Mouse (Mus musculus): ENCODE data around the gene Syap1.
"Not testable (repeated sequence)": the region's sequence is repeated elsewhere in the genome, so short reads cannot be mapped to it uniquely, and the experiment has no call there.

Syap1 gene

DNA sequence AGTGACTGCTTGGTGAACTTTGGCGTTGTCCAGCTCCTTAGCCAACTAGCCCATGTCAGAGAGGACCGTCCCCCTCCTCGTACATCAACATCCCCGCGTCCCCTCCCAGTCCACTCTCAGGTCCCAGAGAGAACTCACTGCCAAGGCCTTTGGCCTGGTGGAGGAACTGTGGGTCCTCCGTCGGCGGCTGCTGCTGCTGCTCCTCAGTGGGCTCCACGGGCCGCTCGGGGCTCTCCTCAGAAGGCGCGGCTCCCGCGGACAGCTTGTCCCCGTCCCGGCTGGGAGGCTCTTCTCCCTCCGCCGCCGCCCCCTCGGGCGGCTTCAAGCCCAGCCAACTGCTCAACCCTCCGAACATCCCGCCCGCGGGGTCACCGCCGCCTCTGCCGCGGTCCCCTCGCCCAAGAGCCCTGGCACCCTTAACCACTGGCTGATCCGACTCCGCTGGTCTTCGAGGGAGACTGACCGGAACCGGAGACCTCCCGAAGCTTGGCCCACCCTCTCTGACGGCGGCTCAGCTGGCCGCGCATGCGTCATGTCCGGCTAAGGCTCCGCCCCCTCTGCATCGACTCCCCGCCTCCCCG lies at the start of gene Syap1:
Gene Syap1, minus strand, starts transcription at position 517 of the 581 bp plus-strand sequence.
- DNase-seq (ENCODE audit: low spot score), result peak; percentile 67

DNA sequence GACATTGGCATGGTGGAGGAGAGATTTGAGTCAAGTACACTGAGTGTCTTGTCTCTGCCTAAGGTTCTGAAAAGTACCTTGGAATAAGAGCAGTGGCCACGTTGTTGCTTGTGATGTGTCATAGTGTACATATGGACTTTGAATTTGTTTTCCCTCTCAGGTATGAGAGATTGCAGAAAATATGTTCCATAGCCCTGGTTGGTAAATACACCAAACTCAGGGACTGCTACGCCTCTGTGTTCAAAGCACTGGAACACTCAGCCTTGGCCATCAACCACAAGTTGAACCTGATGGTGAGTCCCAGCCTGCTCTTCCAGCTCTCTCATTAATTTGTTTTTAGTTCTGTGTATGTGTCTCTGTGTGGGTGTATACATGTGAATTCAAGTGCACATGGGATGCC lies 43.2 kb upstream of the Syap1 start:
- no peak for DNase-seq (ENCODE audit: low spot score)

DNA sequence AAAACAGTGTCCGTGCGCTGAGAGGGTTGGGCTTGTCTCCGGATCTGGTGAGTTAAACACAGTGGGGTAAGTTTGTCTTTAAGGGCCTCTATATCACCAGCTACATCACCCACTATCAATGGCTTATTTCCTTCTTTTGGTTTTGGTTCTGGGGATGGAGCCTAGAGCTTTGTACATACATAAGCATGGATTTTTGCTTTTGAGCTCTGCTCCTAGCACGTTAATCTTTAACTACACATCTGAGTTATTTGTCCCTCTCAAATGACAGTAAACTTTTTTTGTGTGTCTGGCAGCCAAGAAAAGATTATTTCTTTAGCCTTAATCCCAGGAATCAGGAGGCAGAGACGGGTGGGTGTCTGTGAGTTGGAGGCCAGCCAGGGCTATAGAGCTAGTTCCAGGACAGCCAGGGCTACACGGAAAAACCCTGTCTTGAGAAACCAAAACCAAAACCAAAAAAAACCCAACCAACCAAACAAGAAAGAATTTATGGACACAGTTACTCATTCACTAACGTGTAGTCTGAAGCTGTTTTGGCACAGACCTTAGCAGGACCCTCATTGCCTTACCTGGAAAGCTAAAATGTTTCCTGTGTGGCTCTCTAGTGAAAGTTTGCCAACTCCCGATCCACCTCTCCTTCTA lies 33.4 kb upstream of the Syap1 start:
- DNase-seq (ENCODE audit: low spot score), result no peak

DNA sequence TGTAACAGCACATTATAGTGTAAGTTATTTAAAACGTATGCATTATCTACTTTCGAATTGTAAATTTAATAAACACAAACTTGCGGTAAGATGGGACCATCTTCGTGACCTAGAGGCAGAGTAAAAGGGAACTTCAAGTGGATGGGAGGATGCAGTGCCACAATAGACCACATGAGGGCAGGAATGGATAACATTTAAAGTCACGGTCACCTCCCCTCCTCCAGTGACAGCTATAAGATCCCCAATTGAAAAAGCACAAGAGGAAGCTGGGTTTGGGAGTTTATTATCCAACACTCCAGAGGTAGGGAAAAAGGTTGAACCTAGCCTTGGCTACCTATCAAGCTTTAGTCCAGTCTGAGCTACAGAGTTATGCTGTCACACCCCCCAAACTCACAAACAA lies 27.4 kb upstream of the Syap1 start:
- DNase-seq (ENCODE audit: low spot score), result no peak

DNA sequence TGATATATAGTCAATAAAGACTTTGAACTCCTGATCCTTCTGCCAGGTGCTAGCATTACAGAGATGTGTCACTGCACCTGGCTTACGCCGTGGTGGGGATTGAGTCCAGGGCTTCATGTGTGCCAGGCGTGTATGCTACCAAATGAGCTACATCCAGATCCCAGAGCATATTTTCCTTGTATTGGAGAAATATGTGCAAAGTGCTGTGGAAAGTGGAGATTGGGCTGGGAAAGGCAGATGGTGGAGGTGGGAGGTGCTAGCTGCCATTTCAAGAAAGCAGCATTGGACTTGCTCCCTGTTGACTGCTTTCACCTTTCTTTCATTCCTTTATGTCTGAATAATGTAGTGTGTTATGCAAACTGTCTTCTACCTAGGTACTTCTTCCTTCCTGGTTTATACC lies 25.4 kb upstream of the Syap1 start:
- DNase-seq (ENCODE audit: low spot score), result no peak

DNA sequence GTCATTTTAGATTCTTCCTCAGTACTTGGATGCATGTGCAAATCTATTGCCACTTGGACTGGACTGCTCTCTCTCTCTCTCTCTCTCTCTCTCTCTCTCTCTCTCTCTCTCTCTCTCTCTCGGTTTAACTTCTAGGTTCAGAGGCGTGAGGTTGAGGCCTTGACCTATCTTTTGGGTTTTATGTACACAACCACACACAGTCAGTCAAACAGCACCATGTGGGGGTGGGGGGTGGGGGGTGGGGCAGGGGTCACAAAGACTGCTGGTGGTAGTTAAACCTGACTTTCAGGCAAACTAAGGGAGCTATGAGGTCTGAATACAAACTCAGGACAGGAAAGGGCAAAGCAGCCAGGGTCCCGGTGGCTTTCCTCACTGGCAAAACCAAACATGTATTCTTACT lies 19.3 kb upstream of the Syap1 start:
- DNase-seq (ENCODE audit: low spot score), result no peak

DNA sequence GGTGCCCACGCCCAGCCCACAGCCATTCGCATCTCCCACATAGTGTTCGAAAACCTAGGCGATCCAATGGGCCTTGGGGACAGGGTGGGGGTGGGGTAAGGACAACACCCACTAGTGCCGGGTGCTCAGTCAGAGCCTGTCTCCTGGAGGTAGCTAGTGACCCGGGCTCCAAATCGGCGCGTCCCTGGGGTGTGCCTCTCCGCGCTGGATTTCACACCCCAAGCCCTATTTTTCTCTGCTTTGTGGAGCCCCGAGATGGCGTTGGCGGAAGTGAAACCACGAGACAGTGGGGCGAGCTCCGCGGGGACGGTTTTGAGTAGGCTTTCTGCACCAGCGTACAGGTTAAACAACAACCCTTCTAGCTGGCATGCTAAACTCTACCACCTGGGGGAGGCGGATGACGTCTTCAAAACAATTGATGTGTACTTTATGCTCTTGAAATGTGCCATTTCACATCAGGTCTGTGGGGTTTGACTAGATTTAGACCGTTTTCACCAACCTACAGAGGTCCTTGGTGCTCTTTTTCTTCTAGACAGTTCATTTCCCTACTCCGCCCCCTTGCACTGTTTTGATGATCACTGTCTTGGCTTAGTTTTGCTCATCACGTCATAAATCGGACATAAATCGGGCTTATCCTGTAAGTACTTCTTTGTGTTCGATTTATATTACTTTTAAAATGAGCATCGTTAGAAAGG lies 13.9 kb upstream of the Syap1 start:
- no peak for DNase-seq (ENCODE audit: low spot score)

DNA sequence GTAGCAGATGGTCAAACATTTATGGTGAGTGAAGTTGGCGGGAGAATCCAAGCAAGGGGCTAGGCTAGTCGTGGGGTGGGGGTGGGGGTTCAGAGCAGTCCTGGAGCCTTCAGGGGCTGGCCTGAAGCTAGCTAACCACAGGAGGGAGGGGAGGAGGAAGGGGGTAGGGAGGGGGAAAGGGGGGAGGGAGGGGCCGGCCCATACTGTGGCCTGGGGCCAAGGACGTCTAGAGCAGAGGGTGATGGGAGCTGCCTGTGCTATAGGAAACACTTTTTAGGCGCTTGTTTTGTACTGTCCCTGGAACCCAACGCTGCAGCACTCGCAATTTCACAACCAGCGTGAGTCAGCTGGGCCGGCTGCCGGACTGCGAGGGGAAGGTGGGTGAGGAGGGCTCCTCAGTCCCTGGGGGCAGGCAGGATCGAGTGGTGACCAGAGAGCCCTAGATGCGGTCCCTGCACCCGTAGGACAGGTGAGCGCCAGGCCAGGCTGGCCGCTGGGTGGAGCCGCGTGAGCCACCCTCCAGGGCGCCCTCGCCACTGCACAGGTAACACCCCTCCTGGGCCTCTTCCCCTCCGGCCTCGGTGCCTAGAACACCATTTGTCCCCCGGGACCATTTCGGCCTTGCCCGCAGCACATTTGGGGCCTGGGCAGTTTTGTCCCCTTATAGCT lies 13.3 kb upstream of the Syap1 start:
- no peak for DNase-seq (ENCODE audit: low spot score)

DNA sequence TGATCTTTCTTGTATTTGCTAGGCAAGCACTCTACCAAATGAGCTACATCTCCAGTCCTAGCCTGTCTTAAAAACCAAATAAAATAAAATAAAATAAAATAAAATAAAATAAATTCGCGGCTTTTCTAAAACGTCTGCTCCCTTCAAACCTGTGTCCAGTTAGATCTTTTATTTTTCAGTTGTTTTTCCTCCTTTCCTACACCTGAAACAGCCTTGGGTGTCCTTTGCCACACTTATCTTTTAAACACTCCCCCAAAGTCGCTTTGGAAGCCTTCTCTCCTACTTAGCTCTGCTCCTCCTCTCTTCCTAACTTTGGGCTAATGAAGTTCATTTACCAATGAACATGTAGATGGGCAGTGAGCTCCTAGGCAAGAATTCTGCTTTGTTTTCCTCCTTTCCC lies 12.7 kb upstream of the Syap1 start, which contains the start of gene Ctps2:
Gene Ctps2, plus strand, starts transcription at position 301 of the 400 bp plus-strand sequence.
- no peak for DNase-seq (ENCODE audit: low spot score)

DNA sequence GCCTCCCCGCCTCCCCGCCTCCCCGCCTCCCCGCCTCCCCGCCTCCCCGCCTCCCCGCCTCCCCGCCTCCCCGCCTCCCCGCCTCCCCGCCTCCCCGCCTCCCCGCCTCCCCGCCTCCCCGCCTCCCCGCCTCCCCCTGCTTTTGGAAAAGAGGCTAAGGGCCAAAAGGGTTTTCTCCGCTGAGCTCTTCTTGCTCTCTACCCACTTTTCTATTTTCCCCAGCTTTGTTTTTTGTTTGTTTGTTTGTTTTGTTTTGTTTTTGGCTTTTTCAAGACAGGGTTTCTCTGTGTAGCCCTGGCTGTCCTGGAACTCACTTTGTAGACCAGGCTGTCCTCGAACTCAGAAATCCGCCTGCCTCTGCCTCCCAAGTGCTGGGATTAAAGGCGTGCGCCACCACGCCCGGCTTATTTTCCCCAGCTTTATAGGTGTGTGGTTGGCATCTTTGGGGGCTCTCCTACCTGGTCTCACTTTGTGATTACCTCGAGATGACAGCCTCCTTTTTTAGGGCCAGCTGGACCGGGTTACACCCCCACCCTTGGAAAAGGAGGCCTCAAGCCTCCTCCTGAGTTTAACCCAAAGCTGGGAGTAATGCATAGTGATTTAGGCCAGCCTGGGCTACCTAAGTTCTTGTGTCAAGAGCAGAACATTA lies 452 bp upstream of the Syap1 start:
- not testable (repeated sequence) for DNase-seq (ENCODE audit: low spot score)

DNA sequence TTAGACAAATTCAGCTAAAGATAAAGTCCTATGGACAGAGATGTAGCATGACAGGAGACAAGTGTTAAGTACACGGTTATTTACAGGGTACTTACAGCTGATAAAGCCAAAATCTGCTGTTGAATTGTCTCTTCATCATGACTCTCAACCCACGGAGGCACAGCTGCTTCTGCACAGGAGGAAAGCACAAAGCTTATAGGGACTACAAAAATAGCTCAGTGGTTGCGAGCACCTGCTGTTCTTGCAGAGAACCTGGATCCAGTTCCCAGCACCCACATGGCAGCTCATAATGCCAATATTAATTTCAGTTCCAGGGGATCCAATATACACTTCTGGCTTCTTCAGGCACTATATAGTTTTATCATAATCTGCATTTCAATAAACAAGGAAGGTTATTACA lies 10.0 kb downstream of the Syap1 start:
- DNase-seq (ENCODE audit: low spot score), result no peak

DNA sequence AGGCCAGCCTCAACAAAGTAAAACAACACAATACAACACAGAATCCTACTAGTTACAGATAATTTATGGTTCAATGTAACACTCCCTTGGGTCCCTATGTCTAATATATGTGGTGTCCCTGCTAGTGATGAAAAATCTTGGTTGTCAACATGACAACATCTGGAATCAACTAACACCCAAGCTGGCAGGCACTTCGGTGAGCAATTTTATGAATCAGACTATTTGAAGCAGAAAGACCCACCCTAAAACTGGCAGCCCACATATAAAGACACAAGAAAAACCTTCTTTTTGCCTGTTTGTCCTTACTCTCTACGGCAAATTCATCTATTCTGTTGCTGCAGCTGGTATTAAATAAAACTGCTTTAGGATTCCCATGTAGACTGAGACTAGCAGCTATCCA lies 14.5 kb downstream of the Syap1 start:
- no peak for DNase-seq (ENCODE audit: low spot score)

DNA sequence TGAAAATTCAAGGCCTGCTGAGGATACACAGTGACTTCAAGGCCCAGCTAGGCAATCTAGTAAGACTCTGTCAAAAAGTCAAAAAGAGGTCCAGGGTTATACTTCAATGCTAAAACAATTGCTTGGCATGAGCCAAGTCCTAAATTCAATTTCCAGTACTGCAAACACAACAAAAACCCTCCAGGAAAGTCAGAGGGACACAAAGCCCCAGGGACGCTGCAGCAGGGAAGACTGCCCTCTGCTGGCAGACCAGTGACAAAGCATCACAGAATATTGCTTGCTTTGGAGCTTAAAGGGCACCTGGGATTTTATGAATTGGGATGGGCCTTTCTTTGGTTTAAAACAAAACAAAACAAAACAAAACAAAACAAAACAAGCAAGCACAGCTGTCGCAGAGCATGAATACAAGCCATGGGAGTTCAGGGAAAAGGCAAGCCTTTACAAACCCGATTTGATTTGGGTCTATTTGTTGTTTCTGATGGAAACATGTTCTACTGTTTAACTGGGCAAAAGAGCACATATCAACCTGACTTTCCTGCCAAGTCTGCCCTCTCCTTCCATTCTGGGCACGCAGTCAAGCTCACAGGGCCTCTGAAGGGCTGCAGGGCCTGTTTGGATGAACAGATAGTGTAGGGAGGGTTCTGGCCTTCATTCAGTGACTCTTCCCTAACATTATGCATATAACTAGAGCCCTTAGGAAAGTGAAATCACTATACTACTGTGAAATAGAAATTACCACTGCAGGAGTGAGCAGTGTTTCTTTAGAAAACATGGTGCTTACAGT lies 16.3 kb downstream of the Syap1 start:
- no peak for DNase-seq (ENCODE audit: low spot score)

DNA sequence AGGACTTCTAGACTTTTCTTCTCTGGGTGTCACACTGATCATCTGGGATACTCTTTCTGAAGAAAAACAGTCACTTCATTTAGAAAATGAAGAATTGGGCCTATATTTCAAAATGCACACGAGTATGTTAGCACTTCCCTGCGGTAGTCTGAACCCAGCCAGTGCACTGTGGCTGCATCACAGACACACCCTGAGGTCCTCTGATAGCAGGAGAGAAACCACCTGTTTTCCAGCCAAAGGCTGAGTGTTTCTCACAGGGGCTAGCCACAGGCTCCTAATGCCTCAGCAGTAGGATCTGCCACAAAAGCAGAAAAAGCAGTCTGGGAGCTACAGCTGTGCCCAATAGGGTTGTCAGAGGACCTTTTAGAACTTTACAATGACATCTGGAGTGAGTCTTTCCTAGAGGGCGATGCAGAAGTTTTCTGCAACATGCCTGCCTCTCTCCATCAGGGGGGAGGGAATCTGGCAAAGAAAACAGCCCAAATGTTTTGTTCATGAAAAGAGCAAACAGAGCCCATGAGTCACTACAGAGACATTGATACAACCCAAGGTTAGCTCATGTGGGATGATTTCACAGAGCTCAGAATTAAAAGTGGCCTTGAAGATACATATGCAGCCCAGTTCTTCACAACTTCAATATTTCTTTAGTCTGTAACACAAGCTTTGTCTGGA lies 19.8 kb downstream of the Syap1 start:
- DNase-seq (ENCODE audit: low spot score), result no peak

DNA sequence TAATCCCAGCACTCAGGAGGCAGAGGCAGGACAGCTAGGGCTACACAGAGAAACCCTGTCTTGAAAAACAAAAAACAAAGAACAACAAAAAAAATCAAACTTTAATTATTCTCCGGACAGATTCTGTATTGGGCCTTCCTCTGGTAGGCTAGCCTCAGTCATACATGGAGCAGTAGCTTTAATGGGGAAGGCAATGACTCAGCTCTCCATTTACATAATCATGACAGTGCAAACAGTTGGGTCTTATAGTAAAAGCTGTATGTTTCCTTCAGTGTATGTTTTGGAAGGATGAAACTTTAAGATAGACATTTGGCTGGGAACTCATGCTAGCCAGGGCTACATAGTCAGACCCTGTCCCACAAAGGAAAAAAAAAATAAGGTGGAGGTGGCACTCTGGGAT lies 39.6 kb downstream of the Syap1 start:
- DNase-seq (ENCODE audit: low spot score), result no peak

DNA sequence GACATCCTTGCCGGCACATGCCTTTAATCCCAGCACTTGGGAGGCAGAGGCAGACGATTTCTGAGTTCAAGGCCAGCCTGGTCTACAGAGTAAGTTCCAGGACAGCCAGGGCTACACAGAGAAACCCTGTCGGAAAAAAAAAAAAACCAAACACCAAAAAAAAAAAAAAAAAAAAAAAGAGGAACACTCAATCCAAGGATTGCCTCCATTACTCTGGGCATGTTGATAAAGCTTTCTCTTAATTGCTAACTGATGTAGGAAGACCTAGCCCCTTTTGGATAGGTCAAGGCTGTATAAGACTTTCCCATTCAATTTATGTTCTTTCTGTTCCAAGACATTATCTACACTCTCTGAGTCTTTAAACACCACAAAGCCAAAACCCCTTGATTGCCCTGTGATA lies 42.7 kb downstream of the Syap1 start:
- no peak for DNase-seq (ENCODE audit: low spot score)

DNA sequence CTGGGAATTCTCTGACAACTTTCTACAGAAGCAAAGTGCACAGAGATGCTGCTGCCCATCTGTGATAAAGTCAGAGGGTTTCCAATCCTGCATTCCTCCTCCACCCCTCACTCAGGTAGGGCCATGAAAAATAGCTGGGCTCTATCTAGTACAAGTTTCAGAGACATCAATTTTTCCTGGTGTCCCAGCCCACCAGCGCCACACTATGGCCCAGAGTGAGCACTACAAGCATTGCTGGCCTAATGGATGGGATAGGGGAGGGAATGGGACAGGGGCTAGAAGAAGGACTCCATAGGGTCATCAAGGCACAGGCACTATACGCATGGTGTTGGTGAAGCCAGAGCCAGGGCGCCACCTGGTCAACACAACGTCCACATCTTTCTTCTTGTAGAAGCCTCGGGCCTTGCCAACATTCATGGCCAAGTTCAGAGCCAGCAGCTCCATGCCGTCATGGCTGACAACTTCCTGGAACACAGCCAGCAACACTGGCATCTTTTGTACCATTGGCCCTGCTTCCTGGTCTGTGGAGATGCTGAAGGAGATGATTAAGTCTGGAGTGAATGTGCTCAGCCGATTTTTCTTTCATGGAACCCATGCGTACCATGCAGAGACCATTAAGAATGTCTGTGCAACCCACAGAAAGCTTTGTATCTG lies 43.7 kb downstream of the Syap1 start:
- no peak for DNase-seq (ENCODE audit: low spot score)

DNA sequence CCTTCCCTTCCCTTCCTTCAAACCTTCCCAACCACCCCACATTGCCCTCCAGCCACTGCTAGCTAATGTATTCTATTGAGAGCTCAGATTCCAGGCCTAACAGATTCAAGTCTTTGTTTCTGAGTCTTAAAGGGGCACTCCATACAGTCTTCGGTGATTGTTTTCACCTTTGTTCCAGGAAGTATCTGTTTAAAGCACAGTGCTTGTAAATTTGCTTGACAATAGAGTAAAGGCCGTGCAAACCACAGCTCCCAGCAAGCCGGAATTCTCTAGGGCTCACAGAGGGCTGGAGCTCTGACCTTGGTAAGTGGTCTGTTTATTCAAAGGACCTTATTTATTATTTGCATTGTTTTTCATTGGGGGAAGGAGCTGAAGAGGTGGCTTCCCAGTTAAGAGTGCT lies 56.1 kb downstream of the Syap1 start:
- DNase-seq (ENCODE audit: low spot score), result no peak

DNA sequence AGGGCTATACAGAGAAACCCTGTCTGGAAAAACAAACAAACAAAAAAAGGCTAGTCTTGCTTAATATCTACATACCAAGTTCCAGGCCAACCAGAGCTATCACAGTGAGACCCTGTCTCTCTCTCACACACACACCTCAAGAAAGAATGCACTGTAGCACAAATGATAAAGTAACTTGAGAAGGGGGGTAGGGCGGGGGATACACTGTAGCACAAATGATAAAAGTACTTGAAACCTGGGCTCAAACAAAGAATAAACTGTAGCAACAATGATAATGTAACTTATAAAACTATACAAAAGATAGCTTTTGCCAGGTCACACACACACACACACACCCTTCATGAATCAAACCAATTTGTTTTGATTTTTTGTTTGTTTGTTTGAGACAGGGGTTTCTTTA lies 56.7 kb downstream of the Syap1 start:
- DNase-seq (ENCODE audit: low spot score), result no peak

DNA sequence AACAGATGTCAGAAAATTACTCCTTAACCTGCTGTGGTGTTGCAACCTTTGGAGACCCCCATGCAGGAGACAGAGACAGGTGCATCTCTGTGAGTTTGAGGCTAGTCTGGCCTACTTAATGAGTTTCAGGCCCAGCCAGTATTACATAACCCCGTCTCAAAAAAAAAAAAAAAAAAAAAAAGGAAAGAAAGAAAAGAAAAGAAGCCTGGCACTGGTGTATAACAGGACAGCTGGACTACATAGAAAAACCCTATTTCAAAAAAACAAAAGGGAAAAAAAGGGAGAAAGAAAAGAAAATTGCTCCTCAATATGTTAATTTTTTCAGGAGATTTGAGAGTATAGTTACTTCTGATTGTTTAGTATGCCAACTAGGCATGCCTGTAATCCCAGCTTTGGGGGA lies 57.2 kb downstream of the Syap1 start:
- no peak for DNase-seq (ENCODE audit: low spot score)

DNA sequence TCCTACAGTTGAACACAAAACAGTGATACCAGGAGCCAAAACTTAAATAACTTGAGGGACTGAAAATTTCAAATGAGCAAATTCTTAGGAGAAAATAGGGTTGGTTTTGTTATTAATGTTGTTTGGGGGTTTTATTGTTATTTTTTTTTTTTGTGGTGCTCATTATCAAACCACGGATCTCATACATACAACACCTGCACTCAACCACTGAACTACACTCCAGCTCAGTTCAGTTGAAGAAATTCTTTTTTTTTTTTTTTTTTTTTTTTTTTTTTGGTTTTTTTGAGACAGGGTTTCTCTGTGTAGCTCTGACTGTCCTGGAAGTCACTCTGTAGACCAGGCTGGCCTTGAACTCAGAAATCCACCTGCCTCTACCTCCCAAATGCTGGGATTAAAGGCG lies 57.9 kb downstream of the Syap1 start:
- not testable (repeated sequence) for DNase-seq (ENCODE audit: low spot score)
